Mouse (Mus musculus): ENCODE measurements around the gene Oxt. TPM values are rescaled to one million over a fixed set of nuclear protein-coding genes. Genes with fewer than 3 reads are reported as not detected.
"Not testable (repeated sequence)": the region's sequence is repeated elsewhere in the genome, so short reads cannot be mapped to it uniquely, and the experiment has no call there.

Oxt gene
- total RNA-seq, 2 experiments from 2014 or later: not detected

- TF ChIP-seq CTCF (IDR thresholded peaks at IDR 0.05): peak; percentile 55
- Histone ChIP-seq H3K4me3 (peak within 1 kb of the TSS; percentile 87), H3K27ac (peak within 1 kb of the TSS; percentile 93)
- intact Hi-C loops (cut with DNase I): loop anchor here (5.0 kb wide), 1 partner anchor 204 kb away; no protein-coding TSS in a partner anchor
- peak; percentile 96 for DNase-seq
Measured at GRCm38 (mm10) chr2:130563212-130564055, 12.5 kb upstream of the Oxt start, which contains the start of gene Mrps26. Gene Mrps26, plus strand, starts transcription at chr2:130563742.

GRCm38 (mm10) chr2:130564063-130564462 is 11.9 kb upstream of the Oxt start:
- intact Hi-C loops (cut with DNase I): loop anchor here (5.0 kb wide), 1 partner anchor 203 kb away; no protein-coding TSS in a partner anchor
- peak overlapping the region; percentile 93 for H3K27ac ChIP-seq
- peak overlapping the region; percentile 87 for H3K4me3 ChIP-seq
- DNase-seq: peak; percentile 43
- TF ChIP-seq CTCF (IDR thresholded peaks at IDR 0.05): no peak

GRCm38 (mm10) chr2:130564983-130565382 is 11.0 kb upstream of the Oxt start:
- no peak overlapping the region for H3K27ac ChIP-seq
- peak overlapping the region; percentile 87 for H3K4me3 ChIP-seq
- DNase-seq: no peak
- TF ChIP-seq CTCF (IDR thresholded peaks at IDR 0.05): no peak
- intact Hi-C loops (cut with DNase I): loop anchor here (5.0 kb wide), 1 partner anchor 202 kb away; no protein-coding TSS in a partner anchor

- intact Hi-C loops (cut with DNase I): no loop called here
Measured at GRCm38 (mm10) chr2:130568921-130569320, 7.1 kb upstream of the Oxt start.

GRCm38 (mm10) chr2:130569926-130570325 is 6.0 kb upstream of the Oxt start:
- TF ChIP-seq CTCF (IDR thresholded peaks at IDR 0.05): no peak
- DNase-seq: no peak
- intact Hi-C loops (cut with DNase I): no loop called here
- Histone ChIP-seq H3K27ac (no peak overlapping the region), H3K4me3 (no peak overlapping the region)

More at GRCm38 (mm10) chr2:130568921-130569320, 7.1 kb upstream of the Oxt start:
- TF ChIP-seq CTCF (IDR thresholded peaks at IDR 0.05): no peak
- DNase-seq: no peak
- H3K4me3 ChIP-seq: no peak overlapping the region
- no peak overlapping the region for H3K27ac ChIP-seq

- DNase-seq: no peak
- intact Hi-C loops (cut with DNase I): no loop called here
- Histone ChIP-seq H3K4me3 (no peak overlapping the region), H3K27ac (no peak overlapping the region)
- TF ChIP-seq CTCF (IDR thresholded peaks at IDR 0.05): no peak
Measured at GRCm38 (mm10) chr2:130574960-130575359, 1.0 kb upstream of the Oxt start.

GRCm38 (mm10) chr2:130576564-130576963 is 591 bp downstream of the Oxt start:
- H3K27ac ChIP-seq; intact Hi-C loops (cut with DNase I): not testable (repeated sequence)
- peak; percentile 46 for DNase-seq
- peak overlapping the region; percentile 62 for H3K4me3 ChIP-seq

- Histone ChIP-seq H3K4me3 (peak overlapping the region; percentile 62), H3K27ac (no peak overlapping the region)
- DNase-seq: no peak
- no peak for TF ChIP-seq CTCF (IDR thresholded peaks at IDR 0.05)
- intact Hi-C loops (cut with DNase I): no loop called here
Measured at GRCm38 (mm10) chr2:130577021-130577420, 1.0 kb downstream of the Oxt start.

GRCm38 (mm10) chr2:130577632-130578031 is 1.7 kb downstream of the Oxt start:
- DNase-seq: peak; percentile 55
- no peak for TF ChIP-seq CTCF (IDR thresholded peaks at IDR 0.05)
- Histone ChIP-seq H3K4me3 (peak overlapping the region; percentile 62), H3K27ac (no peak overlapping the region)
- intact Hi-C loops (cut with DNase I): no loop called here

GRCm38 (mm10) chr2:130578148-130578547 is 2.2 kb downstream of the Oxt start:
- intact Hi-C loops (cut with DNase I): no loop called here
- no peak overlapping the region for H3K4me3 ChIP-seq

GRCm38 (mm10) chr2:130579791-130580190 is 3.8 kb downstream of the Oxt start:
- H3K27ac ChIP-seq: no peak overlapping the region
- no peak for TF ChIP-seq CTCF (IDR thresholded peaks at IDR 0.05)
- DNase-seq: no peak
- no peak overlapping the region for H3K4me3 ChIP-seq
- intact Hi-C loops (cut with DNase I): no loop called here

More at GRCm38 (mm10) chr2:130578148-130578547, 2.2 kb downstream of the Oxt start:
- H3K27ac ChIP-seq: no peak overlapping the region
- peak; percentile 70 for DNase-seq
- TF ChIP-seq CTCF (IDR thresholded peaks at IDR 0.05): peak; percentile 68

GRCm38 (mm10) chr2:130581201-130581600 is 5.2 kb downstream of the Oxt start:
- DNase-seq: no peak
- TF ChIP-seq CTCF (IDR thresholded peaks at IDR 0.05): no peak
- Histone ChIP-seq H3K27ac (no peak overlapping the region), H3K4me3 (peak overlapping the region; percentile 58)
- intact Hi-C loops (cut with DNase I): no loop called here

GRCm38 (mm10) chr2:130582552-130582951 is 6.6 kb downstream of the Oxt start, which contains the start of gene Avp:
Gene Avp, minus strand, starts transcription at chr2:130582554.
- no peak for DNase-seq
- Histone ChIP-seq H3K27ac (no peak within 1 kb of the TSS), H3K4me3 (no peak within 1 kb of the TSS)
- no peak for TF ChIP-seq CTCF (IDR thresholded peaks at IDR 0.05)
- intact Hi-C loops (cut with DNase I): no loop called here
